Comparison of ENCODE assay signal across 24 mouse cellular contexts in the genomic region with DNA sequence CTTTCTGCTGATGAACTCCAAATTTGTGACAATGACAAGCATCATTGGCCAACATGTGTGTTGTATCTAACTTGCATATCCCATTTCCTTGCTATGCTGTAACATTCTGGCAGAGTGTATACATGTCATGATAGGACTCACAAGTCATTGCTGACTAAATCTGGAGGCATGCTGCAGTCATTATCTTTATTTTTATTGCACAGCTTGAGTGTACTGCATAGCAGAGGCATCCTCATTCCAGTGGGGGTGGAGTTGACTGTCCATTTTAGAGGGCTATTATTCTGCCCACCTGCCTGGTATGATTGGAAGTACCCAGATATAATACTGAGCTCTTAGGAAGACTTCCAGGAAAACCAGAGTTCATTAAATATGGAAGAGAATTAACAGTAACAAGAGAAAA.
DNase-seq lines count a peak whose midpoint lies in the region; ATAC-seq lines count a peak whose summit lies in the region.
"Had no signal": no experiment of that assay in that cellular context is flagged by ENCODE, and none has a peak within 500 bp of the region (broad histone marks: within the 10 kb centered on the region; RNA-seq: fewer than 3 reads in every experiment).

No protein-coding gene starts in this region.

- DNase-seq in neural tube, embryonic 10.5 days (ENCODE audit: extremely low spot score, low spot score), result no peak
- DNase-seq in NIH3T3 (ENCODE audit: low read depth), result peak; percentile 24
- no peak for DNase-seq in hindbrain, embryonic 11.5 days (ENCODE audit: low spot score)
- no peak for DNase-seq in right cerebral cortex, adult 18-20 months
- DNase-seq: adrenal gland, adult 8-10 months; adrenal gland, postnatal 25 days; cerebellum, adult 18-20 months; cerebellum, adult 9-10 months; cerebellum, postnatal 14 days; gastrocnemius, postnatal 25 days; heart, adult 2 months had no signal

- no peak overlapping the region for H3K9ac ChIP-seq in neural tube, embryonic 14.5 days (replicated peaks; ENCODE audit: low read depth, low read length)
- H3K9ac ChIP-seq in neural tube, embryonic 15.5 days (replicated peaks), result no peak overlapping the region
- H3K9ac ChIP-seq in hindbrain, embryonic 11.5 days (ENCODE audit: low read depth, low read length), result no peak overlapping the region
- H3K9ac ChIP-seq: embryonic facial prominence, embryonic 12.5 days; embryonic facial prominence, embryonic 15.5 days; forebrain, embryonic 12.5 days; forebrain, embryonic 15.5 days; heart, embryonic 13.5 days; hindbrain, embryonic 13.5 days; intestine, embryonic 15.5 days had no signal

- H3K27me3 ChIP-seq in neural tube, embryonic 14.5 days (ENCODE audit: control insufficient read depth, insufficient read depth, low read length), result no peaks in the 10 kb centered on the region
- H3K27me3 ChIP-seq in neural tube, embryonic 15.5 days (replicated peaks), result no peaks in the 10 kb centered on the region
- no peaks in the 10 kb centered on the region for H3K27me3 ChIP-seq in hindbrain, embryonic 11.5 days (ENCODE audit: control insufficient read depth, insufficient read depth, low read length)
- H3K27me3 ChIP-seq: embryonic facial prominence, embryonic 12.5 days; embryonic facial prominence, embryonic 15.5 days; forebrain, embryonic 12.5 days; forebrain, embryonic 15.5 days; heart, embryonic 13.5 days; hindbrain, embryonic 13.5 days; intestine, embryonic 15.5 days had no signal

- no peak overlapping the region for H3K4me2 ChIP-seq in neural tube, embryonic 14.5 days (ENCODE audit: low read depth, low read length)
- no peak overlapping the region for H3K4me2 ChIP-seq in neural tube, embryonic 15.5 days
- H3K4me2 ChIP-seq in hindbrain, embryonic 11.5 days (replicated peaks; ENCODE audit: low read depth, low read length), result no peak overlapping the region
- H3K4me2 ChIP-seq: embryonic facial prominence, embryonic 12.5 days; embryonic facial prominence, embryonic 15.5 days; forebrain, embryonic 12.5 days; forebrain, embryonic 15.5 days; heart, embryonic 13.5 days; hindbrain, embryonic 13.5 days; intestine, embryonic 15.5 days had no signal

- H3K27ac ChIP-seq in neural tube, embryonic 14.5 days (ENCODE audit: low read depth, low read length), result no peak overlapping the region
- 0 out of 2 replicates have a peak overlapping the region, but pooled peaks have one; percentile 23 for H3K27ac ChIP-seq in neural tube, embryonic 15.5 days (replicated peaks)
- H3K27ac ChIP-seq in hindbrain, embryonic 11.5 days (ENCODE audit: low read depth, low read length), result no peak overlapping the region
- H3K27ac ChIP-seq: embryonic facial prominence, embryonic 12.5 days; embryonic facial prominence, embryonic 15.5 days; forebrain, embryonic 12.5 days; forebrain, embryonic 15.5 days; heart, adult 2 months; heart, embryonic 10.5 days; heart, embryonic 13.5 days; hindbrain, embryonic 13.5 days; intestine, embryonic 15.5 days had no signal

- H3K4me1 ChIP-seq in neural tube, embryonic 14.5 days (ENCODE audit: control insufficient read depth, insufficient read depth, low read length), result 0 out of 2 replicates have a peak, but pooled peaks cover 6% of the 10 kb centered on the region
- H3K4me1 ChIP-seq in neural tube, embryonic 15.5 days, result peaks cover 11% of the 10 kb centered on the region
- H3K4me1 ChIP-seq in hindbrain, embryonic 11.5 days (replicated peaks; ENCODE audit: control insufficient read depth, insufficient read depth, low read length), result no peaks in the 10 kb centered on the region
- H3K4me1 ChIP-seq: embryonic facial prominence, embryonic 12.5 days; embryonic facial prominence, embryonic 15.5 days; forebrain, embryonic 15.5 days; intestine, embryonic 15.5 days had no signal

- H3K36me3 ChIP-seq in neural tube, embryonic 14.5 days (ENCODE audit: control insufficient read depth, insufficient read depth, low read length), result no peaks in the 10 kb centered on the region
- H3K36me3 ChIP-seq in neural tube, embryonic 15.5 days, result no peaks in the 10 kb centered on the region
- no peaks in the 10 kb centered on the region for H3K36me3 ChIP-seq in hindbrain, embryonic 11.5 days (ENCODE audit: control insufficient read depth, insufficient read depth, low read length)
- H3K36me3 ChIP-seq: embryonic facial prominence, embryonic 12.5 days; embryonic facial prominence, embryonic 15.5 days; forebrain, embryonic 12.5 days; forebrain, embryonic 15.5 days; heart, embryonic 10.5 days; intestine, embryonic 15.5 days had no signal

- H3K9me3 ChIP-seq in neural tube, embryonic 14.5 days (ENCODE audit: control insufficient read depth, low read length), result no peaks in the 10 kb centered on the region
- H3K9me3 ChIP-seq in neural tube, embryonic 15.5 days (replicated peaks), result no peaks in the 10 kb centered on the region
- H3K9me3 ChIP-seq in hindbrain, embryonic 11.5 days (ENCODE audit: control insufficient read depth, low read length), result no peaks in the 10 kb centered on the region
- H3K9me3 ChIP-seq: embryonic facial prominence, embryonic 15.5 days; forebrain, embryonic 12.5 days; forebrain, embryonic 15.5 days; heart, embryonic 10.5 days; hindbrain, embryonic 13.5 days; intestine, embryonic 15.5 days had no signal

- ATAC-seq in neural tube, embryonic 14.5 days (ENCODE audit: low read depth), result peak; percentile 73
- ATAC-seq in neural tube, embryonic 15.5 days (ENCODE audit: low FRiP score), result peak; percentile 81; the same call in 1 of the 2 replicates
- no peak for ATAC-seq in hindbrain, embryonic 11.5 days (ENCODE audit: low FRiP score)
- ATAC-seq: activated CD4-positive, CD25-positive, alpha-beta regulatory T cell, adult 4 months; forebrain, embryonic 15.5 days; hindbrain, embryonic 16.5 days; intestine, embryonic 15.5 days had no signal

- no peak overlapping the region for H3K4me3 ChIP-seq in neural tube, embryonic 14.5 days (ENCODE audit: low read depth, low read length)
- H3K4me3 ChIP-seq in neural tube, embryonic 15.5 days (replicated peaks), result no peak overlapping the region
- H3K4me3 ChIP-seq in hindbrain, embryonic 11.5 days (ENCODE audit: low read depth, low read length), result no peak overlapping the region
- H3K4me3 ChIP-seq: embryonic facial prominence, embryonic 12.5 days; embryonic facial prominence, embryonic 15.5 days; erythroblast, embryonic 14.5 days; forebrain, embryonic 12.5 days; forebrain, embryonic 15.5 days; heart, adult 2 months; heart, embryonic 10.5 days; heart, embryonic 13.5 days; hindbrain, embryonic 13.5 days; intestine, embryonic 15.5 days had no signal
